Mouse (Mus musculus) left cerebral cortex, adult 8-10 months (tissue): ENCODE results near the gene Chia1. TPM values are rescaled to one million over a fixed set of nuclear protein-coding genes. Genes with fewer than 3 reads are reported as not detected.
A peak's percentile ranks its signal among the peaks of the same experiment; 100 is the strongest.
"Not testable (repeated sequence)": the region's sequence is repeated elsewhere in the genome, so short reads cannot be mapped to it uniquely, and the experiment has no call there.

Experiments used
- DNase-seq, 2 experiments: peaks; one replicate each; pipeline ENCODE4 v3.0.0; 2022; ENCODE audit warnings: low spot score in 2 of 2
- total RNA-seq, 4 experiments: library from RNA; stranded (reverse); gene quantifications; 2 replicates each; pipeline ENCODE4 v1.2.4; 2022

The Chia1 gene
- 1 to 10 TPM; 1.0 to 2.3 (median 2.0) TPM for total RNA-seq

- DNase-seq, result no peak
Measured at GRCm38 (mm10) chr3:106112929-106113328, at the start of gene Chia1. Gene Chia1 (plus strand): TSS chr3:106113229.

- DNase-seq, result not testable (repeated sequence)
Measured at GRCm38 (mm10) chr3:106067707-106068106, 45.3 kb upstream of the Chia1 start.

- DNase-seq, result no peak
Measured at GRCm38 (mm10) chr3:106070994-106071393, 42.0 kb upstream of the Chia1 start.

- no peak for DNase-seq
Measured at GRCm38 (mm10) chr3:106074824-106075223, 38.2 kb upstream of the Chia1 start.

- DNase-seq, result no peak
Measured at GRCm38 (mm10) chr3:106126999-106127398, 14.0 kb downstream of the Chia1 start.

GRCm38 (mm10) chr3:106128807-106129493 lies 15.9 kb downstream of the Chia1 start:
- no peak for DNase-seq

GRCm38 (mm10) chr3:106131690-106132089 lies 18.7 kb downstream of the Chia1 start:
- peak; percentile 46 to 80 for DNase-seq

- DNase-seq, result no peak
Measured at GRCm38 (mm10) chr3:106144081-106144480, 31.1 kb downstream of the Chia1 start.

GRCm38 (mm10) chr3:106154413-106154812 lies 41.4 kb downstream of the Chia1 start:
- DNase-seq, result no peak

GRCm38 (mm10) chr3:106167464-106167863 lies 54.4 kb downstream of the Chia1 start, which contains the start of gene Chil3:
Gene Chil3 (minus strand): TSS chr3:106167564.
- DNase-seq, result no peak

GRCm38 (mm10) chr3:106170522-106171053 lies 57.6 kb downstream of the Chia1 start:
- DNase-seq, result no peak

GRCm38 (mm10) chr3:106171135-106171731 lies 58.2 kb downstream of the Chia1 start:
- DNase-seq, result no peak

GRCm38 (mm10) chr3:106172506-106172905 lies 59.5 kb downstream of the Chia1 start:
- DNase-seq, result not testable (repeated sequence)

GRCm38 (mm10) chr3:106174971-106175370 lies 61.9 kb downstream of the Chia1 start:
- DNase-seq, result not testable (repeated sequence)

- DNase-seq, result no peak
Measured at GRCm38 (mm10) chr3:106177509-106178189, 64.6 kb downstream of the Chia1 start.

Other genes starting within 250 kb of the Chia1 start
- 1 to 10 TPM; 1.3 to 2.5 (median 1.6) TPM for gene Adora3, start 242.4 kb upstream of the Chia1 start, total RNA-seq
- gene Tmigd3, start 242.3 kb upstream of the Chia1 start, total RNA-seq, result not detected
- gene I830077J02Rik, start 180.6 kb upstream of the Chia1 start, total RNA-seq, result 1 to 10 TPM; 1.1 to 2.7 (median 1.4) TPM
- 10 to 100 TPM; 45.0 to 54.3 (median 52.6) TPM for gene Wdr77, start 153.9 kb upstream of the Chia1 start, total RNA-seq
- 100 to 1,000 TPM; 248 to 269 (median 257) TPM for gene Atp5f1, start 153.1 kb upstream of the Chia1 start, total RNA-seq
- 1 to 10 TPM; 1.7 to 3.3 (median 2.1) TPM for gene Ovgp1, start 139.5 kb upstream of the Chia1 start, total RNA-seq
- 1 to 10 TPM in 1 of 4 experiments, under 1 TPM in 3; 0.42 to 1.0 (median 0.47) TPM for gene Pifo, start 98.6 kb upstream of the Chia1 start, total RNA-seq
- gene Chil5, start 80.4 kb upstream of the Chia1 start, total RNA-seq, result not detected
- gene Chil3, start 54.3 kb downstream of the Chia1 start, total RNA-seq, result not detected
- not detected for gene Chil4, start 106.3 kb downstream of the Chia1 start, total RNA-seq